Mouse (Mus musculus) gastrocnemius, postnatal 4 days (tissue): ENCODE measurements at regions not wholly inside any gene's neighbourhood (a gene's known extent, or its start where the extent isn't known, plus 50 kb on each side); places are given as distances from the start of the nearest gene placed in this dataset.

Experiments
- DNase-seq, 2 experiments: peaks; one replicate each; pipeline ENCODE4 v3.0.0; 2021 to 2022; ENCODE audit warnings: low spot score in 2 of 2, mixed read lengths in 2 of 2

DNA sequence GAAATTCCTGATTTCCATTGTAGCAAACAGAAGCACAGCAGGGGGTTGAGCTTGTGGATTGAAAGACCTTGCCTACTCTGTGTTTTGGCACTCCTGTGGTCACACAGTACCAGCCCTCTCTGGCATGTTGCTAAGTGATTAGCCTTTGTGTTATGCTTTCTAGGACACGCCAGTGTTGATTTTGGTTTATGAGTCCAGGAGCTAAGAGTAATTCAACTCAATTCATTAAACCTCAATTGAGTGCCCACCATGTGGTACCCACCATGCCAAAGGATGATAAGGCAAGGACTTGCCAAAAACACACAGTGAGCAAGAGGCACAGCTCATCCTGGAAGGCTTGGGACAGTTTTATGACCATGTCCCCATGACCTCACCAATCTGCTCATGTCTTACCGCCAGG is 221.1 kb upstream of the Sox14 start:
- no peak for DNase-seq

DNA sequence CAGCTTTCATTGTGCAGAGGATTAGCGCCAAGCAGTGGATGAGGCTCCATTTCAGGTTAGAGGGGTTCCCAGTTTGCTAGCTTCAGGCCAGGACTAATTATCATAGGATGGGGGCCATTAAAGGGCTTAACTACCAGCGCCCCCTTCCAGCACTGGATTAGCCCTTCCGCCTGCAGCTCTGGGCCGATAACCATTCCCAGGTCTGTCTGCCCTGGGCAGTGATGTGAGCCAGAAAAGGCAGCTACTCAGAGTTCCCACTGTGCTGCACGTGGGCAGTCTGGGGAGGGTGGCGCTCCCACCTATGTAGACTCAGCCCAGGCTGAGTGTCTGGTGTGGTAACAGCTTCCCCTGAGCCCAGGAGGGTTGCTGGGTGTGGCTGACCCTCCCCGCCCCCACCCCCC is 219.6 kb upstream of the Sox14 start:
- no peak for DNase-seq

DNA sequence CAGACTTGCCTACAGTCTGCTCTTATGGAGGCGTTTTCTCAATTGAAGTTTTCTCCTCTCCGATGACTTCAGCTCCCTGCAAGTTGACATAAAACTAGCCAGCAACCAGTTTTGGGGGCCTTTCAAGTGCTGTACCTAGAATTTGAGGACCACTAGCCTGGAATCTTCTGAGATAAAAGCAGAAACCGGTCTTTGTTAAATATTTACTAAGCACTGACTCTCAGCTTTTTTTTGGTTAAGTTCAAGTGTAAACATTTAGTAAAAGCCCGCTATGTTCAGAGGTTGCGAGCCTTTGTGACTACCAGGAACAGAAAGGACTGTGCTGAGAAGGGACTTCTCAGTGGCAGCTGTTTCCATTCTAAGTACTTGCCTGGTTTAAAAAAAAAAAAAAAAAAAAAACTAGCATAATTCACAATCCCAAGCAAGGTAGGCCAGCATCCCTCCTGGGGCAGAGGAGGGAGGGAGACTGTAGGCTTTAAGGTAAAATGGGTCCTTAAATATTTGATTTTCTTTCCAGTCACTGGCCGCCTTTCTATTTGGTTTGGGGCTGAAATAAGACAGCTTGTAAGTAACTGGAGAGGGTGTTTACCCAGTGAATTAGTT is 219.1 kb upstream of the Sox14 start:
- DNase-seq = no peak

DNA sequence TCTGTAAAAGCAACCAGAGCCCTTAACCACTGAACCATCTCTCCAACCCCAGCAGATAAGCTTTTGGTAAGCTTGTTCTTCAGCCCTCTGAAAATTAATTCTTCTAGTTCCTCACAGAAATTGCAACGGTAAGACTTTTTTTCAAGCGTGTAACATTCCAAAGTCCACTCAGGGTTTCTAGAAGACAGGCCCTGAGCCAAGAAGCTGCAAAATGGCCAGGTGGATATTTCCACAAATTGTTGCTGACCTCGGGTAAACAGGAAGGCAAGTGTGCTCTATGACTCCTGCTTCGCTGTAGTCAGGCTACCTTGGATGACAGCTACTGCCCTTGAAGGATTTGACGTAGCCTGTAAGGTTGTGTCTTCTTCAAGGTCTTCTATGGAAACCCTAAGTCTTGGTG is 195.2 kb upstream of the Sox14 start:
- DNase-seq = no peak

DNA sequence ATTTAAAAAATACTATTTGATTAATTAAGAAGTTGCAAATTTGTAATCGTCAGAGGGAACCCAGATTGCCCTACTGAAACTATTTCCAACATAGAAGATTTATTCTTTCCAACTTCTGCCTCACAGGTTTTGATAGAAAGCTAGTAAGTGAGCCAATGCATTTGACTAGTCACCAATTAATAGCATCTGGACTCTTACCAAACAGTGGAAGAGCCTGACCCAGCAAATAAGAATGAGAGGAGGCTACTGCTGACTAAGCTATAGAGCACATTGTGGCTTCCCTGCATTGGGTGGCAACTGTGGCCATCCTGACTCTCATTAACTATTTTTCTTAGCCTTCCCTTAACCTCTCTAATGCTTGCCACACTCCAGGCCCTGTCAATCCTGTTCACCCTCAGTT is 182.6 kb upstream of the Sox14 start:
- DNase-seq = no peak

DNA sequence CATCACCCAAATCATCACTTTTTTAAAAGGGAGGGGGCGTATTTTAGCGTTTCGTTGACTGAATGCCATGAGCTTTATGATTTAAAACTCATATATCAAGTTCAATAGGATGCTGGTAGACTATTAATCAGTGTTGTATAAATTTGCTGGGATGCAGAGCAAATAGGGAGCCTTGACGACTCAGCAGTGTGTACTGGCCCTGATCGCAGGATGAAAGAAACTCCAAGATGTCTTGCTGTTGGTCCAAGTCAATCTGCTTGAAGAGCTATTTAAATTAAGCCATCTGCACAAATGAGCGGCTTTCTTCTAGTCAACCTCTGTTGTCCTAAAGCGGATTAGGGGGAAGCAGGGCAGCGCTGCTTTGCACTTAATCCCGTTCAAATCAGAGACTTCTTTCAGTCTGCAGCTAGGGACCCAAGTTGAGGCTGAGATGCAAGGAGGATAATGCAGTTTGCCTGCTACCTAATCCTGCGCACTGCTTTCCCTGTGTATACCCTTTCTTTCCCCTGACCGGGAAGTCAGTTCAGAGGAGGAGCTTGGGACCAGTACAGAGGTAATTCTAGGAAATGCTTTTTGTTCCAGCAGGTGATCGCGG is 170.3 kb upstream of the Sox14 start:
- no peak for DNase-seq

DNA sequence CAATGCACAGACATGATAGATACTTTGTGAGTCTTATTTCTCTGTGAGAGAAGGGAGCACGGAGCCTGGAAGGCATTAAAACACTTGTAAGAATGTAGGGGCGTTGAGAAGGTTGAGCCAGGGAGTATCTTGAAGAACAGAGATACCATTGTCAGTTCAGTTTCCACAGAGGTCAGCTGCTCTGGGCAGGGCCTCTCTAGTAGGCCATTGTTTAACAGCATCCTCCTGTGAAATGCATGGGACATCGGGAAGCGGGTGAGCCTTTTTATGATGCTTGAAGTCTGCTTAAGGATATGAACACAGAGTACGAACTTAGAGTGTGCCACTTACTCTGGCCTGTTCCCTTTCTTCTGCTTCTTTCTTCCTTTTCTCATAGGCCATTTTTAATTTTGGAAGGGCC is 169.7 kb upstream of the Sox14 start:
- DNase-seq = no peak

DNA sequence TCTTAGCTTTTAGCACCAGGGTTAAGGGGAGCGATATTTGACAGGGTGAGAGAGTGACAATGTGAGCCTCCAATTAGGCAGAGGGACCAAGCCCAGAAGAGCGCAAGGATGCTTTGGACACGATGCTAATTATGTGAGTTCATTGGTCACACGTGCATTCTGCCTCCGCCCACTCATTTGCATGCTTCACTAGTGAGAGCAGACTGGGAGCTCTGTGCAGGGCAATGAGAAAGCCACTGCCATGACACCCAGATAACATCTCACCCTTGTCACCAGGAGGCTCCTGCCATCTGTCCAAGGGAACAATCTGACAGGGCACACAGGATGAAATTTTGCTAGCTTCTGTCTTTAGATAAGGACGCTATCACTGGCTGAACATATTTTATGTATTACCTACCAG is 165.8 kb upstream of the Sox14 start:
- no peak for DNase-seq

DNA sequence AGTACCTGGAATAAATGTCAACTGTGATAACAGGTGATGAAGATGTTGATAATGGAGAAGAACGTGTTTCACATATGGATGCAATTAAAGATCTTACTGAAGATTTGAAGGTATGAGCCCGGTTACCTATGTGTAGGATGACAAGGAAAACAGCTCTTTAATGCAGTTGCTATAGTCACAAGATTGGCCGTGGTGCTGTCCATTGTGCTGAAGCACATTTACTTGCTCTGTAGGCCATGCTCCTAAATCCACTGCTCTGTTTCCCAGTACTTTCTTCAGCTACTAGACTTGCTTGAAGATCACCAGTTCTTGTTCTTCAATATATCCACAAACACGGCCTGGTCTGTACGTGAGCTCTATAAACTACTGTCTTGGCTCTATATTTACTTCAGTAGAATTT is 147.7 kb upstream of the Sox14 start:
- no peak for DNase-seq

DNA sequence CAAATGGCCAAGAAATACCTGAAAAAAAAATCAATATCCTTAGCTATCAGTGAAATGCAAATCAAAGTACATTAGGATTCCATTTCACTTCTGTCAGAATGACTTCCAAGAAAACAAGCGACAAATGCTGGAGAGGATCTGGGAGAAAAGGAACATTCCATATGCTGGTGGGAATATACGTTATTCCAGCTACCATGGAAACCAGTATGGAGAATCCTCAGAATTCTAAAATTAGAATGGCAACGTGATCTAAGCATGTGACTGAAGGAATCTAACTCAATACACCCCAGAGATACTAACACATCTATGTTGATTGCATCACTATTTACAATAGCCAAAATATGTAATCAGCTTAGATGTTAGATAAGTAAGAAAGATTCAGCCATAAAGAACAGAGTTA is 146.1 kb upstream of the Sox14 start:
- DNase-seq = no peak

DNA sequence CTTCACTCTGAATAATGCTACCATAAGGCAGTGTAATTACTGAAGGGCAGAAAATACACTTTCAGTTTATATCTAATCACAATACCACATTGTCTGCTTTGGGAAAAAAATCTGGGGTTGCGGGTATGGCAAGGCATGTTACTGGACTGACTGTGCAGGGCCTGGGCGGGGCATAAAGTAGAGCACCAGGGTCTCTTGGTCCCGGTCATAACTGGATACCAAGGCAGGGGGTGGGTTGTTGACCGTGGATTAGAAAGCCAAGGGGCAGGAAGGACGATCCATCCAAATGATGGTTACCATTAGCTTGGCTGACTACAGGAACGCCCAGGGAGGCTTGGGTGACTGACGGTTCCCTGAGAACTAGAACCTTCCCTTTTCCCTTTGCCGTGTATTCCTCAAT is 119.2 kb upstream of the Sox14 start:
- DNase-seq = no peak

DNA sequence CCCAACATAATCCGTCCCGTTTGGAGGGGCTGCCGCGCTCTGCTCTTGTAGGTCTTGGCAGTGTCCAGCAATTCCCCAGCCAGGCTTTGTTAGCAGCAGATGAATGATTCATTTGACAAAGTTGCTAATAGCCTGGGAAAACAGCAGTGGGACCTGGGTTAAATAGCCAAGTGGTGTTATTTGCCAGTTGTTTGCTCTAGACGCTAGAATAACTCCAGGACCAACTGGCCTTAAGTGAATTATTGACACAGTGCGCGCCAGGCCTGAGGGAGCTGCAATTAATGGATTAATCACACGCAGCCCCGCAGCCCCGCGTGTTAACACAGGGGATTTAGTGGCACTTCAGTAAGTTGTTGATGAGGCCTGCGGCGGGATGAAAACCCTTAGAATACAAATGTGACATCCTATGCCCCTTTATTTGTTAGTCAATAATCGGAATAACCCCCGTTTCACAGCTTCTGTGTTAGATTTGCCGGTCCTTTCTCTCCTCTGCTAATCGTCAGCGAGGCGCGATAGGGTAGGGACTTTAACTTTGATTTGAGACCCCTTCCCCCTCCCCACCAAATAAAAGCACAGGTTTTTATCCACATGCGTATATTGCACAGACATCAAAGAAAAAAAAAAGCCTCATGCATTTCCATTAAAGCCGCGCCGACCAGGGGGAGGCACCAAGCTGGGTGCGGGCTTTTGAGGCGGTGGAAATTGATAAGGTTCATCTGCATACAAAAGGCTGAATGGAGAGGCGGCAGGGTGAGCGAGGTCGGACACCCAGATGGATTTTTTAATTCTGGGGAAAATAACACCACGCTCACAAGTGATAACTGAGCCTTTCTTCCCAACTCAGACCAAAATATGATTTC is 118.5 kb upstream of the Sox14 start:
- DNase-seq = peak in 1 of 2 experiments; percentile 14

DNA sequence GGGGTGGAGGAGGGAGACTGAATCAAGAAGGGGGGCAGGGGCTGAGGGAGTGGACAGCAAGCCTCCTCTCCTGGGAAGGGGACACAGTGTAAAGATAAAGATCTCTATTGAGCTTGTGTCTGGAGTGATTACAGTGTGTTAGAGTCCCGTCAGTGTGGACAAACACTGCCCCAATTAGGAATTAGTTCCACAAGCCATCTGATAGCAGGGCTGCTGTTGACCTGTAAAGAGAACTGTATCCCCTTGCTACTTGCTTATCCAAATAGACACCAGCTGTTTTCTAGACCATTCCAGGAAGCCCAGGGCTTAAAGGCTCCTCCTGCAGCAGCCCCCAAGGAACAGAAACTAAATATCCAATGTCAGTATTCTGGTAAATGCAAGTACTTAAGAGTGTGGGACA is 111.4 kb upstream of the Sox14 start:
- DNase-seq = no peak

DNA sequence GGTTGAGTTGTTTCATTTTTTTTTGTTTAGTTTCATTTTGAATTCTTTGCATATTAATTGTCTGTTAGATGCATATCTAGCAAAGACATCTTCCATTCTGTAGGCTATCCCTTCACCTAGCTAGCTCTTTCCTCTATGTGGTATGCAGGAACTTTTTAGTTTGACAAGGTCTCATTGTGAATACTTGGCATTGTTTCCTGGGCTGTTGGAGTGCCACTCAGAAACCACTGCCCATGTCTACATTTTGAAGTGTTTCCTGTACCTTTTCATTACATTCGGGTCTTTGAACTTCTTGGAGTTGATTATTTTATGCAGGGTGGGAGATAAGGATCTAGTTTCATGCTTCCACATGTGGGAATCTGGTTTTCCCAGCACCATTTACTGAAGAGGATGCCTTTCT is 104.8 kb upstream of the Sox14 start:
- DNase-seq = no peak

DNA sequence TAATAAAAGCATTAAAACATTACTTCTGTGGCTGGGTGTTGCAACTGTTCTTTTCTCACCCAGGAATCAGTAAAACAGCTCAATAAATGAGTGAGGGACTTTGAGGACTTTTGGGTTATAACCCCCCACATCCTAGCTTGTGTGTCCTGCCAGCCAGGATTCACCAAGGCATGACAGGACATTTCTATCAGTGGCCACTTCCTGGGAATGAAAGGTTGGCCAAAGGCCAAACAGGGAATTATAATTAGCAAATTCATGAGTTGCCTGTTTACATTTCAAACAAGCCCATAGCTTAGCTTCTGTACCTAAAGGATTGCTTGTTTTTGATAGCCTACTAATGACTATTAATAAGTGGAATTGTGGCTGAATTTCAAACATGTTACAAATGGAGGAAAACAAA is 85.6 kb upstream of the Sox14 start:
- DNase-seq = no peak

DNA sequence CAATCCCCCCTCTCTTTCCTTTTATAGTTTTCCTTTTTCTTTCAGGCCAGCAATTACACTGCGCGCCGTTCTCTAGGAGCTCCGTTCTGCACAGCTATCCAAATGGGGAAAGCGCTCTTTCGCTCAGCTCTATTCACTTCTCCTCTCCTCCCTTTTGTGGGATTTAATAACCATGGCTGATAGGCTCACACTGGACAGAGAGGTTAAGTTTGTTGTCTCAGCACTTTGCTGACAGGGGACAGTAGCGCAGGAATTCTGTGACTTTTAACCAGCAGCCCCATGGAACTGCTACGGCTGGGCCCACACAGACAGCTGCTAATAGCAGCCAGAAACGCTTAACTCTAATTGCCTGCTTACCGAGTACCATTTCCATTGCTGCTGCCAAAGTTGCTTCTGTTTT is 78.8 kb upstream of the Sox14 start:
- no peak for DNase-seq

DNA sequence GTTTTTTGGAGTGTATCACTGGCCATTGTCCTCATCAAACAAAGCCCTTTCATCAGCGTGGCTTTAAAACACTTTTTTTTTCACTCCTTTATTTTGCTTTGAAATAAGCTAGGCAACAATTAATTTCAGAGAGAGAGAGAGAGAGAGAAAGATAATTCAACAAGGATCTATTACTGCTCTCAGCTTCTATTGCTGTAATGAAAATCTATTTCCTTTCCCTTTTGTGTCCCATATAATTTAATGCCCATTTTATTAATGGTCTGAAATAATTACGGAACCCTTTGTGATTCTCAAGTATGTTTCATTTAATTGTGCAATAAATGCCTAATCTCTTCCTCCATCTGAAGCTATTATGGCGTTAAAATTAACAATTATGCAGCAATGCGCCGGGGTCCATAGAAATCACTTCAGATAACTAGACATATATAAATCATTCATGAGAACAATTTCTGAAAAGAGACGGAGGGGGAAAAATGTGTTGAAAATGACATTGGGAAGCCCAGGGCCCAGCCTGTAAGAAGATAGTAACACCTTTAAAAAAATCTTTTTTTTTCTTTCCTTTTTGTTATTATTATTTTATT is 78.2 kb upstream of the Sox14 start:
- DNase-seq = no peak
